Mouse (Mus musculus) E14TG2a.4 (cell line): Measurements from ENCODE around the gene Neurl3.

Experiments used
- CTCF ChIP-seq: conservative IDR thresholded peaks from 2 replicates; pipeline ENCODE4 v1.5.1; 2014; ENCODE audit warnings: low read length
- NANOG ChIP-seq: IDR thresholded peaks from 2 replicates; pipeline ENCODE4 v1.6.1; 2014; ENCODE audit warnings: borderline replicate concordance, low read length, mixed read lengths

GRCm38 (mm10) chr1:36321164-36321563 is 46.7 kb upstream of the Neurl3 start:
- TF ChIP-seq NANOG (no peak), CTCF (no peak)
